Mouse (Mus musculus) telencephalon, adult 2 months (tissue): Measurements from ENCODE around the gene Endov.

Experiments
- DNase-seq: peaks from one replicate; pipeline ENCODE4 v3.0.0-alpha.2; 2011; ENCODE audit warnings: low read depth, low spot score

The Endov gene

DNA sequence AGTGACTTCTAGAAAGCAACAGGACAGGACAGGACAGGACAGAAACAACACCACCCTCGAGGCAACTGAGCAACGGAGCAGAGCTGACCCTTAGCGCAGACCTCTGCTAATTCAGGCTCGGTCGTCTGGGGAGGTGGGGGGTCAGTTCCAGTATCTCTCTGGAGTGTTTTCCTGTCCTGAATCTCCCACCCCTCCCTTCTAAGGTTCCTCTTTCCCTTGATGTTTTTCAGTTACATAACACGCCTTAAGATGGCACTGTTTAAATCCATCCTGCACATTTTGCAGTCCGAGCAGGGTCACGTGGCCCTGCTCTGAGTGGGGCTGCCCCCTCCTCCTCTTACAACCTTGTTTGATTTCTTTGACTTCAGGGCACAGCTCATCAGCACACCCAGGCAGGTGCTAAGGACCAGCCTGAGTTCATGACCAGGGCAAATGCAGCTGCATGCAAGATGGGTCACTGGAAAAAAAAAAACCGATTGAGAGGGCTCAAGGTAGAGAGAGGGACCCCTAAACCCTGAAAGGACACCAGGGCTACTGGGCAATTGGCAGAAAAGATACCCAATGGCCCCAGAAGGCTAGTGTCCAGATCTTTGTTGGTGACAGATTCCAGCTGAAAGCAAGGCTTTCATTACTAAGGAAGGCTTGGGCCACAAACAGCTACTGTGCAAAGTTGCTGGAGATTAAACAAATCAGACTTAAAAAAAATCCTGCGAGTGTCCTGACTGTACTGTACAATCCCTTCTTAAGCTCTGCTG is 54.8 kb downstream of the Endov start:
- DNase-seq: no peak

DNA sequence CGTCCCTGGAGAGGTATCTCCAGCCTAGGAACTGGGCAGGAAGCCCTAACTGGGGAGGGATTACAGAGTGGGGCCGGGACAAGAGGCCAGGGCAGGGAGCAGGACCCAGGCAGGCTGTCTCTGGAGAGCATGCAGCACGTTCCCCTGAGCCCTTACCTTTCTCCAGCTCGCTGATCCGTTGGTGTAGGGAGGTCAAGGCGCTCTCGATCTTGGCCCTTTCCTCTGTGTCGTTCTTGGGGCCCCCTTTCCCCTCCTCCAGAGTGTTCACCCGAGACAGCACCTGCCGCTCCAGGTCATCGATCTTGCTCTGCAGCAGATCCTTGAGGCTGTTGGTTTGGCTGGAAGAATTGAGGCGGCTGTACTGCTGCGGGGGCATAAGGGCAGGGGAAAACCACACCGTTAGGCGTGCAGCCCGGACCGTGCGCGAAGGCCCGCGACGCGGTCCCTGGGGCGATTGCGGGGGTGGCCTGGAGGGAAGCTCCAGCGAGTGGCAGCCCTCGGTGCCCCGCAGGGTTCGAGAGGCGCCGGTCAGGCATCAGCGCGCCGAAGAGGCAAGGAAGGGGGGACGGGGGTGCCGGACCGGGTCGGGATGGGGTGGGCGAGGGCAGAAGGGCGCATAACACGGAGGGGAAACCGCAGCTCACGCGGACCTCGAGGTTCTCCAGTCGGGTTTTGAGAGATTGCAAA is 55.5 kb downstream of the Endov start:
- DNase-seq: no peak

DNA sequence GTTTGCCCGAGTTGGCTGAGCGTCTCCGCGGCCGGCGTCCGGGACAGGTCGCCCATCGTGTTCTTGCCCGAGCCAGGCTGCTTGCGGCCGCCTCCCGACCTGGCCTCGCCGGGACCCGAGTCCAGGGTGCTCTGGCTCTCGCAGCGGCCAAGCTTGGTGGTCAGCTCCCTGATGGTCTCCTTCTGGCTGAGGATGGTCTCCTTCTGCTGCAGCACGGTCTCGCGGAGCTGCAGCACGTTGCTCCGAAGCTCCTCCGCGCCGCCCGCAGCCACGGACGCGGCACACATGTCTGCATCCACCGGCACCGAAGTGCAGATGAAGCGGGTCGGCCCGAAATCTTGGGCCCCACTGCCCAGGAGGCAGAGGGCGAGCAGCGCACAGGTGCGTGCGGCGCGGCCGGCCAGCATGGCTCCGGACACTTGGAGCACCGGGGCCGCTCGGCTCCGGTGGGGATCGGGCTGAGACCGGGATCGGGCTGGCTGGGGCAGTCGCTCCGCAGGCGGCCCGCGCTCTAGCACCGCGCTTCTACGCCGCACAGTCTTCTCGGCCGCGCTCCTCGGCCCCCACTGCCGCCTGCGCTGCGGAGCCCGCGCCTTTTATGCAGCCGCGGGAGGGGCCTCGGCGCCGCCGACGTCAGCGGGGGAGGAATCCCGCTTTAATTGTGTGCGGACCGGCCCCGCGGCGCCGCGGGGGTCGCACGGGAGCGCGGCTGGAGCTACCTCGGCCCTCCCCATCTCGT is 56.2 kb downstream of the Endov start, which contains the start of gene Nptx1:
Gene Nptx1, minus strand, starts transcription at position 571 of the 739 bp plus-strand sequence.
- no peak for DNase-seq

DNA sequence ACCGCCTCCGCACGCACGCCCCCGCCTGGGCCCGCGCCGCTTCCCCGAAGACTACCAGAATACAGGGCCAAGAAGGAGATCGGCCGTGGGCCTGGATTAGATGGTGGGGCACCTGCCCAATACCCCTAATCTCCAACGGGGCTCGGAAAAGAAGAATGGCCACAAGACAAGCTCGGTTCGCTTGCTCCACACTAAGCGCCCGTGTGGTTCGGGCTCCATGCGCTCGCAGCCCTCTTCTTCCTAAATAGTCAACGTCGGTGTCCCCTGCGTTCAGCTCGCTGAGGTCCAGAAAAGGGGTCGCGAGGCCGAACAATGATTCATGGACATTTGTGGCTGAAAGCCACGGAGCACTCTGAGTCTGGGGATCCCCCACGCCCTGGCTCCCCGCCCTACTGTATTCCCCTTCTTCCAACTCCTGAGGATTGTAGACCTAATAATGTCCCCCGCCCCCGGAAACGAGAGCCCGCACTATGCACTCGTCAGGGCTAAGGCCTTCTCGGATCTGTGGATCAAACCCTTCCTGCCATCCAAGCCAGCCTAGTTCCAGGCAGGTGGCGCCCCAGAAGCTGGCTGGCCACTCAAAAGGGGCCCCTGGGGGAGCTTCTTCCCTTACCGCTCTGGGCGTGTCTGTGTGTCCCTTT is 56.9 kb downstream of the Endov start:
- DNase-seq: no peak

DNA sequence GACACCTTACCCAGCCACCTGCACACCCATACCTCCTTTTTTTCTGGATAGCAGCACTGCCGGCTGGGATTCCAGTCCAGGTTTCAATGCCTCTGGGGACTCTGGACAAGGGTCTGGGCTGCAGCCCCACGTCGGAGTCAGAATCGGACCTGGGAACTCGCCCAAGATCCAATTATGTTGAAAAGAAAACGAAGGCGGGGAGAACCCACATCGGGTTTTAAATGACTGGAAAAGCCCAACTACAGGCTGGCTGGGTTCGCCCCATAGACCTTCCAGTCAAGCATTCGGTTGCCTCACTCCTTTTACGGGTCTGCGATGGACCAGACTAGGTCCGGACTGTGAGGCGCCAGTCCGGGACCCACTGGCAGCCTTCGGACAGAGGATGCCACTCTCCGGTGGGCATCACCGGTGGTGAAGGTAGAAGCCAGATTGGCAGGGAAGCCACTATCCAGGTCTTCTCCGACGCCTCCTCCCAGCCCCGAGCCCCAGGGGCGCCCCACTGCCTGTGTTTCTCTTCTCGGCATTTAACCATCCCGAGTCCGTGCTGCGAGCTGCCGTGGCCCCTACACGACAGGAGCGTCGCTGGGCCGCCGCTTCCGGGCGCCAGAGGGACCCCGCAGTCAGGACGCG is 57.7 kb downstream of the Endov start:
- DNase-seq: no peak

DNA sequence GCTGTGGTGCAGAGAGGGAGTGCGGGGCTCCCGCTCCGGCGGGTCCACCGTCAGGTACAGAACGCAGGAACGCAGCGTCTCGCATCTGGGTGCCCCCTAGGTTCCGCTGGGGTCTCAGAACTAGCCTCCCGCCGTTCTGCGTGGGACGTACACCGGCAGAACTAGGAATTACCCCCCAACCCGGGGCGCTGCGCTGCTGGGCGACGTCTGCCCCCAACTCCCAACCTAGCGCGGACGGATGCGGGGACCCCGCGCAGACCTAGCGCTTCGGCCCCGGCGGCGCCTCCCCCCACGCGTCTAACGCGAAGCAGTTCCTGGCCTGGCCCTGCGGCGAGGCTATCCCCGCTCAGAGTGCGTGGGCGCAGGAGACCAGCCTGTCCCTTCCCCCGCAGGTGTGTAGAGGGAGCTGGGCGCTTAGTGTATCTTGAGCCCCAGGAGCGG is 58.2 kb downstream of the Endov start:
- no peak for DNase-seq

DNA sequence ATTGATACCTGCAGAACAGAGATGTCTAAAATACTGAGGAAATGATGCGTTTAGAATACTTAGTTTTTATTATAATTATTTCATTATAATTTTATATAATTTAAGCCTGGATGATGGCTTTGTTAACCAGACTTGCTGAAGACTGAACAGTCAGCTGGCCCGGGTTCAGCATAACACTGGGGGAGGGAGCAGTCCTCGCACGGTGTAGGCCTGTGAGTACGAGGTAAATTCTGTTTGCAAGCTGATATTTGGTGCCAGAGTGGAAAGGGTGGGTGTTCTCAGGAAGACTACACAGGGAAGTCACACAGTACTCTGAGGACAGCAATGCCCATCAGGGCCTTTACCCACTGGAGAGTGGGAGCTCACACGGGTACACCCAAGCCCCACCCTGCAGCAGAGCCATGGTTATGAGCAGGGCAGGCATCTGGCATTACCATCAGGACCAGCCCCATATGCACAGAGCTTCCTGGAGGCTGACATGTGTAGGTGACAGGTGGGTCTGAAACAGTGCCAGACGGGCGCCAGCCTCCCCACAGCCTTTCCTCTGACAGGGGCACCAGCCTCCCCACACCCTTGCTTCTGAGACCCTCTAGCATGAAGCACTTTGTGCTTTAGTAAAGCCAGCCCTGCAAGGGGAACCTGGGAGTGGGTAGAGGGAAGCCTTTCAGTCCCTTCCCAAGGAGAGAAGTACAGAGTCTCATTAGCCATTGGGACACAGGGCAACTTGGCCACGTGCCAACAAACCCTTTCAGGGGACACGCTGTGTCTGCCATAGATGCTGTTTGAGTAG is 59.6 kb downstream of the Endov start:
- DNase-seq: no peak

DNA sequence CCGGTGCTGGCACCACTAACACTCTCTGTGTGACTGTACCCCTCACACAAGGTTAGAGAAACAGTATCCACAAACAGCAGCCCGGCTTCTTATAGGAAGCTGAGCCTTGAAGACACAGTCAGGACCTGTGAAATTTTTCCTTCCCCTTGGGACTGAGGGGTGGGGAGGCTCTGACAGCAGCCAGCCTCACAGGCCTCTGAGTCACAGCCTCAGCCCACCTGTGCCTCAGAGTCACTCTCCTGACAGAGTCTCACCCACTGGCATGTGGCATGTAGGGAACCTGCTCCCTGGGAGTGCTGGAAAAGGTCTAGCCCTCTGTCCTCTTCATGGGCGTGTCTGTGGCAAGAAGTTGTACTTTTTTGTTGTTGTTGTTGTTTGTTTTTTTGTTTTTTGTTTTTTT is 60.3 kb downstream of the Endov start:
- no peak for DNase-seq

DNA sequence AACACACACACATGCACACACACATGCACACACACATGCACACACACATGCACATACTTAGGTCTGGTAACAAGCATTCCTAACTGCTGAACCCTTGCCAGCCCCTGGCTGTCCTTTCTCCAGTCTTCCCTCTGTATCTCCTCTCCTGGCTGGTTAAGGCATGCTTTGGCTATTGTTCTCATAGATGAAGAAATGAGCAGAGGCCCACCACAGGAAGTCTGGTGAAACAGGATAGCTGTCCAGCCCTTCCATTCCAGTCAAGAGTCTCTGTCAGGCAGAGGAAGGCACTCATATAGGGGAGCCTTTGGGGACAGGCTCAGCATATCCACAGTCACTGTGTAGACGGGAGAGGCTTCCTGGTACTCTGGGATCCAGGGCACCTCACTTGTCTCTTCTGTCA is 61.2 kb downstream of the Endov start:
- no peak for DNase-seq

DNA sequence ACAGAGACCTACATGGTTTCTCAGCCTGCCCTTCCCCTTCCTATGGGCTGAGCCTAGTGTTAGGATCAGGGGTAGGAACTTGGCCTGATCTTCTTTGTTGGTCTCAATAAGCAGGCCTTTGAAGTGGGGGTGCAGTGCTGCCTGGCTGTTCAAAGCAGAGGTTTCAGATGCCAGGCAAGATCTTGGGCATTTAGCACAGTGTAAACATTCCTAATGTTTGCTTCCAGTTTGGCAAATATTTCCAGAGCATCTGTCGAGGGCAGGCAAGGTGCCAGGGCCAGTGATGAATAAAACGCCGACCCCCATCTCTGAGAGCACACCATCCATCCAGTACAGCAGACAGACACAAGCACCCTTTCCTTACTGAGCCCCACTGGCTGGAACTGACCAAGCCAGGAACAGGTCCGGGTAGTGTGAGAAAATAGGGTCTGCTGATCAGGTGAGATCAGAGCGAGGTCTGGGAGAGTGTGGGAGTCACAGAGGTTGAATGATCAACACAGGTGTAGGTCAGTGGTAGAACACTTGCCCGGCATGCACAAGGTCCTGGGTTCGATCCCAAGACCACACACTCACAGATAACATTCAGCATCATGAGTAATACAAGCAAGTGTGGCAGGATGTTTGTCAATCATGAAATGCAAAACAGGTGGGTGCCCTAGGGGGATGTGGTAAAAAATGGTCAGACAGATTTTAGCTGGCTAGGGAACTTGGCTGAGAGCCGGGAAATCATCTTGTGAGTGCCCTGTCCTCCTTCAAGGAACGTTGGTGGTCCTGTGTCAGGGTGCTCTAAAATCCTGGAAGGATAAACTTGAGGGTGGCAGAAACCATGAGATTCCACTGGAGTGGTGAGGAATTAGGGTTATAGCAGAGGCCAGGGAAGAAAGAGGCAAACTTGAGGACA is 62.0 kb downstream of the Endov start:
- no peak for DNase-seq

DNA sequence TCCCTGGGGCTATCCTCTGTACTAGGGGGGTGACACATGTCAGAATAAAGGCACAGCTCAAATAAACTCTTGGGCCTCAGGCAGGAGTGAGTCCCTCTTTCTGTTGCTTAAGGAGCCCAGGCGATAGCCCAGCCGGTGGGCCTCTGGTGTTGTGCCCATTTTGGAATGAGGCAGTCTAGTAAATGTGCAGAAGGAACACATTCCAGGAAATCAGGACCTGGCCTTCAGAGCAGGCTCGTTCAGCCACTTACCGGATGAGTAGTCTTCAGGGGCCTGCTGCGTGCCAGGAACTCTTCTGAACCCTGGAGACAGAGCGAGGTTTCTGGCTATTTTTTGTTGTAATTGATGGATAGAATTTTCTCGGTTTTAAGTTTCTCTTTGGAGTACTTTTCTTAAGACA is 63.6 kb downstream of the Endov start:
- no peak for DNase-seq

DNA sequence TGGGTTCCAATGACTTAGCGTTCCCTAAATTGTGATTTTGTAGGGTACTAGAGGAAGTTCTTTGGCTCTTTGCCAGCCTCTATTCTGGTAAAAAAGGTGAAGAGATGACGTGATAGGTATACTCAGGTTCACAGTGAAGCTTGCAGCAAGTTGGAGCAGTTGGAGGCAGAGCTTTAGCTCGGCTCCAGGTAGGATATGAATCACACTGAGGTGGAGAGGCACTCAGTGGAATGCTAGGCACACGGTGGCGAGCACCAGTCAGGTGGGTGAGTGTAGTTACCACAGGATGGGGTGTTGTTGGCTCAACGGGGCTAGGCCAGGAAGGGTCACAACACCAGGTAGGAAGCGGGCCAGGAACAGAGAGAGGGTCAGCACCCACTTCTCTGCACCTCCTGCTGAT is 64.0 kb downstream of the Endov start:
- DNase-seq: no peak

DNA sequence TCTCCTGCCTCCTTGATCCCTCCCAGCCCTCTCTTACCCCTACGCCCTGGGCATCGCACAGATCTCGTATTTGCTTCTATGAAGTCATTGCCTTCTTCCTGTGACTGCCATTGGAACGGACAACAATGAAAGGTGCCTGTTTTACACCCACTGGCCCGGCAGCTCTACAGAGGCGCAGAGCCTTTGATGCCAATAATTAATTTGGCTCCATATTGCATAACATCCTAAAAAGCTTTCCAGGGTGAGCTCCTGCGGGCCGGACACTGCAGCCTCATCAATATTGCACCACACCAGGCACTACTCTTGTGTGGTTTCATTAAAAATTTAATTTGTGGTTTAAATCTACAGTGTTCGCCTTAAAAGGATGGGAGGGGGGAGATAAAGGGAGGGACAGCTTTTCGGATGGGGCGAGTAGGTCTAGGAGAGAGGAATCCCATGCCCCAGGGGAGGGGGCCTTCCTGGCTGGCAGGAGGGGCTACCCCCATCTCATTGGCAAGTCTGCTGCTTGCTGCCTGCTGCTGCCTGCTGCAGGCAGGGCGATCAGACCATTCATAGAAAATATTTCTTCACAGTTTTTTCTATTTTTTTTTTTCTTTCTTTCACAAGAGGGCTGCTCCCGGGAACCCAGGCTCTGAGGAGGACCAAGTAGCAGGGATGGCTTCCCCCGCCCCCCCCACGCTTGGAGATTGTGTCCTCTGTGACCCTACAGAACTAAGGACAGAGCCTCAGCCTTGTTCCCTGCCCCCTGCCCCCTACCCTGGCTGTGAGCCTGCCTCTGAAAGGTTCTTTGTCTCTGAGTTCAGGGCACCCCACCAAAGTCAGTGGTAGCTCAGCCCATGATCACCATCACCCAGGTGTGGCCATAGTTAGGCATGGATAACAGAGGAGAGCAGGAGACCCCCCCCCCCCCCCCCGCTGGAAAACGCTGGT is 67.1 kb downstream of the Endov start:
- DNase-seq: no peak

DNA sequence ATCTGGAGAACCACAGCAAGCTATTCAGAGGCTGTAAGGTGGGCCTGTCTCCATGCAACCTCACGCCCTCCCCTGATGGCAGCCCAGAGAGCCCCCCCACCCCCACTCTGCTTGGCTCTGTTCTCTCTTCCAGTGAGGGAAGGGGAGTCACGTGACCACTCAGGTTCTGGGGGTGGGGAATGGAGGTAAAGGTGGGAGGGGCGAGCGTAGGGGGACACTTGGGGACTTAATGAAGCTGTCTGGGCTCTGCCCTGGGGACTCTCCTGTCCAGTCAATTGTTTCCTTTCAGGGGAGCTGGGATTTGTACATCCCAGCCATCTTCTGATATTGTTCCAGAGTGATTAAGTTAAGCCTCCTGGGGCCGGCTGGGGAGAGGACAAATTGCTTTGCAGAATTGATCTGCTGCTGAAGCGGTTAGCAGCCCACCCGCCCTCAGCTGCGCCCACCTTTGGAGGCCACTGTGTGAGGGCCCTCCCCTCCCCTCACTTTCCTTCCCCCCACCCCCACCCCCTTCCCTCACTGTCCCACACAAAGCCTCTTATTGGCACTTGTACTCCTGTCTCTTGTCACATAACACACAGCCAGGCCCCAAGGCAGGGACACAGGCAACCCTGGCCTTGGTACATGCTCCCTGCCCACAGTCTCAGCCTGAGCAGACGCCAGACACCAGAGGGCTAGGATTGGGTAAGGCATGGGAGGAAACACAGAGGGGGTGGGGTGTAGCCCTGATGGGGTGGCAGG is 67.9 kb downstream of the Endov start:
- DNase-seq: no peak
